Mouse (Mus musculus): ENCODE data around the gene Zbtb17. TPM values are rescaled to one million over a fixed set of nuclear protein-coding genes. Genes with fewer than 3 reads are reported as not detected.

Zbtb17 gene
- 34.8 and 34.9 TPM in 2 replicates for polyA plus RNA-seq (2015; fragmentation: Nextera tagmentation; extraction: Ambion mirVana)

DNA sequence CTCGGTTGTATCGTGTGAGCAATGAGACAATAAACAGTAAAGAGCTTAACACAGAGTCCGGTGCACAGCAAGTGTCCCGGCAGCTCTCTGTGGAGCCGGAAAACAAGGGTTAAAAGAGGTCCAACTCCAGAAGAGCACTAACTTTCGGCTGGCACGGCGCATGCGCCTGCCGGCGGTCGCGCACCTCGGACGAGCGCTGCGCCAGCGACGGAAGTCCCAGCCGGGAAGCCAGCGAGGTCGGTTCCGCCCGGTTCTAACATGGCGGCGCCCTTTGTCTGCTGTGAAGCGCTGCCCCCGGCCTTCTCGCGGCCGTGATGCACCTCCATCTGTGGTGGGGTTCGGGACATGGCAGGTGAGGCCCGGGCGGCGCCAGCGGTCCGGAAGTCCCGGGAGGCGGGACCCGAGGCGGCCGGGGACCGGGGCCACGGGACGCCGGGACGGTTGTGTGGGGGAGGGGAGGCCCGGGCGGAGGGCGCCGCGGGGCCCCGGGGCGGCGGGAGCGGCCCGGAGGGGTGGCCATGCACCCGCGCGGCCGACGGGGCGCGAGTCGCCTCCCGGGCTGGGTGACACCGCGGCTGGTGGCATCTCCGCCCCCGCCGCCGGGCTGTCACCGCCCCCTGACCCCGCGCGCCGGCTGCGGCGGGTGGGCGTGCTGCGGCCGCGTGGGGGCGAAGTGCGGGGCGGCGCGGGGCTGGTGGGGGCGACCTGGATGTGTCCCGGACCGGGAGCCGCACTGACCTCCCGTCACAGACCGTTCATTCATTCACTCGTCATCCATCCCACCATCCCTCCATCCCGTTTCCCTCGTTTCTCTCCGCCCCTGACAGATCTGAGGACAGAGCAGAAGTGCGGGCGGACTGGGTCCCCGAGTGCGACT is at the start of gene Zbtb17:
Gene Zbtb17 (plus strand): TSS at position 204 of the 877 bp plus-strand sequence.
- under 1% methylated on average over 69 of the region's 102 CpGs for WGBS
- ATAC-seq (ENCODE audit: low FRiP score), result peak; percentile 92
- peaks cover 24% of the 10 kb centered on the region for H3K4me1 ChIP-seq

DNA sequence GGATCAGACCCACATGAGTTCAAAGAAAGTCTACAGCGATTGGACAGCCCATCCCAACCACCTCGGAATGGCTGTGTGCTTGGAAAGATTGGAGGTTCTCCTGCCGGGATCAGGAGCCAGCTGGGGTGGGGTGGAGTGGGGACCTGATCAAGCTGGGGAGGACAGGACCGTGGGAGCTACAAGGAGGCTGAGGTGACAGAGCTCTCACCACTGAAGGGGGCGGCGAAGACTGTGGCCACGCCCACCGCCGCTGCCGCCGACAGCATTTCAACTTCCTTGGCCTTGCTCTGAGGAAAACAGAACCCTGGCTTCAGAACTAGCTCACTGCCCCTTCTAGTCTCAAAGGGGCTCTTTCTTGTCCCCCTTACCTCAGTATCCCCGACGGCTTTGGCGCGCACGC is 49.7 kb upstream of the Zbtb17 start:
- WGBS, result 14% methylated on average over 16 of the region's 16 CpGs
- H3K4me3 ChIP-seq (replicated peaks), result no peak overlapping the region
- peaks cover 4% of the 10 kb centered on the region; the same call in 1 of the 2 replicates for H3K4me1 ChIP-seq
- peaks cover 9% of the 10 kb centered on the region; the same call in 1 of the 2 replicates for H3K27me3 ChIP-seq (replicated peaks)
- peak overlapping the region; percentile 30; the same call in 1 of the 2 replicates for H3K4me2 ChIP-seq
- no peak overlapping the region for H3K9ac ChIP-seq (replicated peaks)
- H3K36me3 ChIP-seq, result no peaks in the 10 kb centered on the region
- H3K9me3 ChIP-seq (replicated peaks), result no peaks in the 10 kb centered on the region
- H3K27ac ChIP-seq (replicated peaks), result no peak overlapping the region
- ATAC-seq (ENCODE audit: low FRiP score), result no peak

More for the DNA sequence above, at the start of gene Zbtb17:
- Histone ChIP-seq H3K4me2 (peak within 1 kb of the TSS; percentile 73), H3K4me3 (replicated peaks) (peak within 1 kb of the TSS; percentile 100), H3K27me3 (replicated peaks) (no peaks in the 10 kb centered on the region), H3K36me3 (peaks cover 31% of the 10 kb centered on the region), H3K9me3 (replicated peaks) (no peaks in the 10 kb centered on the region), H3K9ac (replicated peaks) (peak within 1 kb of the TSS; percentile 96), H3K27ac (replicated peaks) (peak within 1 kb of the TSS; percentile 87)

DNA sequence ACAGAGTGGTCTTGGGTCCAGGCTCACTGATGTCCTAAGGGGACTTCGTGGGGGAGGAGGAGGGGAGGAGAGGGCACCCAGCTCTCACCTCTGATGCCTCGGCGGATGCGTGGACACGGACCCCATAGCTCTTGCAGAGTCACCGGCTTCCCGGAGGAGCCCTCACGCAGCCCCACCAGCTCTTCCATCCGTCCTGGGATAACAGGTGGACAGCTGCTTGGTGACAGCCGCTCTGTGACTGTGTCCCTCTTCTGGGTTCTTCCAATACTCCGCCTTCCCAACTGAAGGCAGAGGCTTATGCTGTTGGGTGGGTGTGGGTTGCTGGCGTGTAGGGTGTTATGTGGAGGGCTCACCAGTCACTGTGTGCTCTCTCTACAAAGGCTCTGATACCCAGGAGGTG is 46.6 kb upstream of the Zbtb17 start:
- H3K36me3 ChIP-seq, result no peaks in the 10 kb centered on the region
- no peaks in the 10 kb centered on the region for H3K9me3 ChIP-seq (replicated peaks)
- H3K27me3 ChIP-seq (replicated peaks), result peaks cover 9% of the 10 kb centered on the region; the same call in 1 of the 2 replicates
- WGBS, result 77% methylated on average over 12 of the region's 12 CpGs
- no peak overlapping the region for H3K4me2 ChIP-seq
- H3K4me3 ChIP-seq (replicated peaks), result no peak overlapping the region
- H3K9ac ChIP-seq (replicated peaks), result no peak overlapping the region
- ATAC-seq (ENCODE audit: low FRiP score), result no peak
- no peak overlapping the region for H3K27ac ChIP-seq (replicated peaks)
- peaks cover 4% of the 10 kb centered on the region; the same call in 1 of the 2 replicates for H3K4me1 ChIP-seq

DNA sequence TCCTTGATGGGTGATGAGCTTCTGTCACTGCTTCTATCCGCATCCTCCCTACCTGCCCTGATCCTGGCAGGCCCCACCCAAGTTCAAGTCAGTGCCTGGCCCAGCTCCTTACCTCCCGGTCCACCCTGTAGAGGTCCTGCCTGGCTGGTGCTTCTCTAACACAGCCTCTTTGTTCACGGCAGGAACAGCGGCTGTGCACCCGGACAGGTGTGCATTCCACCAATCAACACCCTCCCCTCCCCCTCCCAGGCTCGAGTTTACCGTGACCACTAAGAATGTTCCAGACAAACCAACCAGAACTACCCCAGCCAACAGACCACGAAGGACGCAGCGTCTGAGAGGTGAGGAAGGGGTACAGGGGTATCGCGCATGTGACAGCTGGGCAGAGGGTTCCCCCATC is 45.9 kb upstream of the Zbtb17 start, which contains the start of gene Clcnka:
Gene Clcnka (minus strand): TSS at position 180 of the 400 bp plus-strand sequence.
- H3K9me3 ChIP-seq (replicated peaks), result no peaks in the 10 kb centered on the region

DNA sequence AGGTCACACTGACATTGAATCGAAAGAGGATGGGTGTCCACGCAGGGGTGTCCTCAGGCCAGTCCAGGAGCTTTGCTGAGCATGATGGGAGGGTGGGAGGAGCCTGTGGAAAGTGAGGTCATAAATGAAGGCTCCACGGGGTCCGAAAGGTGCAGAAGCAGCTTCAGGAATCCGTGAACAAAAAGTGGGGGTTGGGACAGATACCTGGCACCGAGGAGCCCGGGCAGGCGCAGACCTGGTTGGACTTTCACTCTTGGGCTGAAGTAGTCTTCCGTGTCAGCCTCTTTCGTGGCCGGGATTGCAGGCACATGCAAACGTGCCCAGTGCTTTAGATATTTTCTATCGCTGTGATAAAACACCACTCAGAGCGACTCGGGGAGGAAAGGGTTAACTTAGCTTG is 44.3 kb upstream of the Zbtb17 start:
- ATAC-seq (ENCODE audit: low FRiP score), result no peak
- Histone ChIP-seq H3K4me1 (peaks cover 4% of the 10 kb centered on the region), H3K9ac (replicated peaks) (no peak overlapping the region), H3K36me3 (no peaks in the 10 kb centered on the region), H3K9me3 (replicated peaks) (no peaks in the 10 kb centered on the region), H3K27ac (replicated peaks) (no peak overlapping the region), H3K4me3 (replicated peaks) (no peak overlapping the region), H3K27me3 (replicated peaks) (peaks cover 5% of the 10 kb centered on the region; the same call in 1 of the 2 replicates), H3K4me2 (no peak overlapping the region)
- 89% methylated on average over 15 of the region's 15 CpGs for whole genome bisulfite sequencing

More for the DNA sequence above, 45.9 kb upstream of the Zbtb17 start, which contains the start of gene Clcnka:
- Histone ChIP-seq H3K9ac (replicated peaks) (no peak within 1 kb of the TSS), H3K36me3 (no peaks in the 10 kb centered on the region), H3K4me2 (no peak within 1 kb of the TSS), H3K4me3 (replicated peaks) (no peak within 1 kb of the TSS), H3K27me3 (replicated peaks) (peaks cover 9% of the 10 kb centered on the region; the same call in 1 of the 2 replicates), H3K27ac (replicated peaks) (no peak within 1 kb of the TSS), H3K4me1 (peaks cover 4% of the 10 kb centered on the region; the same call in 1 of the 2 replicates)
- ATAC-seq (ENCODE audit: low FRiP score), result no peak
- 74% methylated on average over 12 of the region's 12 CpGs for WGBS

DNA sequence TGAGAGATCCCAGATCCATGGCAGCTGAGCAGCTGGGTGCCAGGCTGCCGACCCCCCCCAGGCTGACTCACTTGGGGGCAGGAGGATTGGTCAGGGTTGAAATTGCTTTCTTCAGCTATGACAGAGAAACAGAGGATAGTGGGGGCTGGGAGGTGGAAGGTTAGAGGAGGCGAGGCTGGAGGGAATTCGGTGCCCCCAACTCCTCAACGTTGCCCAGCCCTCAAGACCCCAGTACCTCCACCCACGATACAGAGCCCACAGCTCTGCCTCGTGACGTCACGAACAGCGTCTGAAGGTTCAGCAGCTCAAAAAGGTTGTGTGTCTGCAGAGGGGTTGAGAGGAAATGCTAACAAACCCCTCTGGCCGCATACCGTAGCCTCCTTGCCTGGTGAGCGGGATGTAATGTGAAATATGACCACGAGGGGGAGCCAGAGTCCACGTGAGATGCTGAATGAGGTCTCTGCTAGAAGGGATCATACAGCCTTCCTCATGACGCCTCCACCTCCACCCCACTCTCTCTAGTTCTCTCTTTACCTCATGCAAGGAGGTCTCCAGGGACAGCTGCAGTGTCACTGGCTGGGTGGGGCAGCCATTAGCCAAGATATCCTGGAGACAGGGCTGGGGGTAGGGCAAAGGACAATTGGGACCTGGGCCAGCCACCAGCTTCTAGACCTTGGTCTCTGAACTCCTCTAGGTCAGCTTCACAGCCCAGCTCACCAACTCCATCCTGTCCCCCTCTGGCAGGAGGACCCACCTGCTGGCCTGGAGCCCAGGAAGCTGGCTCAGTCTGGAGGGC is 39.7 kb upstream of the Zbtb17 start:
- no peaks in the 10 kb centered on the region for H3K36me3 ChIP-seq
- no peak overlapping the region for H3K27ac ChIP-seq (replicated peaks)
- H3K4me3 ChIP-seq (replicated peaks), result peak overlapping the region; percentile 14; the same call in 1 of the 2 replicates
- H3K27me3 ChIP-seq (replicated peaks), result peaks cover 5% of the 10 kb centered on the region; the same call in 1 of the 2 replicates
- peak overlapping the region; percentile 41 for H3K9ac ChIP-seq (replicated peaks)
- 16% methylated on average over 15 of the region's 15 CpGs for WGBS
- ATAC-seq (ENCODE audit: low FRiP score), result peak; percentile 87
- no peaks in the 10 kb centered on the region for H3K9me3 ChIP-seq (replicated peaks)
- H3K4me1 ChIP-seq, result peaks cover 4% of the 10 kb centered on the region
- peak overlapping the region; percentile 52 for H3K4me2 ChIP-seq

DNA sequence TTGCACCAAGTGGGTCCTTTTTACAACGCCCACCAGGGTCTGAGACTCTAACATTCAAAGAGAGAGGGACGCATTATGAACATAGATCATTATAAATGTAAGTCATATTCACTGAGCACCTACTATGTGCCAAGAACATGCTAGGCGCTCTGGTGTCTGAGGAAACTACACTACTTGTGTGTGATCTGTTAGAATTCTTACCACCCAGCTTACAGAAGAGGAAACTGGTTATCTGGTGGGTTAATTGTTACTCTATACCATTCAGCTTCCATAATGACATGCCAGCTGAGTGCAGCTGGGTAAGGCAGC is 39.2 kb upstream of the Zbtb17 start:
- no peak overlapping the region for H3K4me2 ChIP-seq
- no peak overlapping the region for H3K9ac ChIP-seq (replicated peaks)
- no peak overlapping the region for H3K4me3 ChIP-seq (replicated peaks)
- H3K4me1 ChIP-seq, result peaks cover 4% of the 10 kb centered on the region
- peaks cover 5% of the 10 kb centered on the region; the same call in 1 of the 2 replicates for H3K27me3 ChIP-seq (replicated peaks)
- no peak for ATAC-seq (ENCODE audit: low FRiP score)
- WGBS, result 84% methylated on average over 3 of the region's 3 CpGs
- H3K9me3 ChIP-seq (replicated peaks), result no peaks in the 10 kb centered on the region
- no peaks in the 10 kb centered on the region for H3K36me3 ChIP-seq
- H3K27ac ChIP-seq (replicated peaks), result no peak overlapping the region

DNA sequence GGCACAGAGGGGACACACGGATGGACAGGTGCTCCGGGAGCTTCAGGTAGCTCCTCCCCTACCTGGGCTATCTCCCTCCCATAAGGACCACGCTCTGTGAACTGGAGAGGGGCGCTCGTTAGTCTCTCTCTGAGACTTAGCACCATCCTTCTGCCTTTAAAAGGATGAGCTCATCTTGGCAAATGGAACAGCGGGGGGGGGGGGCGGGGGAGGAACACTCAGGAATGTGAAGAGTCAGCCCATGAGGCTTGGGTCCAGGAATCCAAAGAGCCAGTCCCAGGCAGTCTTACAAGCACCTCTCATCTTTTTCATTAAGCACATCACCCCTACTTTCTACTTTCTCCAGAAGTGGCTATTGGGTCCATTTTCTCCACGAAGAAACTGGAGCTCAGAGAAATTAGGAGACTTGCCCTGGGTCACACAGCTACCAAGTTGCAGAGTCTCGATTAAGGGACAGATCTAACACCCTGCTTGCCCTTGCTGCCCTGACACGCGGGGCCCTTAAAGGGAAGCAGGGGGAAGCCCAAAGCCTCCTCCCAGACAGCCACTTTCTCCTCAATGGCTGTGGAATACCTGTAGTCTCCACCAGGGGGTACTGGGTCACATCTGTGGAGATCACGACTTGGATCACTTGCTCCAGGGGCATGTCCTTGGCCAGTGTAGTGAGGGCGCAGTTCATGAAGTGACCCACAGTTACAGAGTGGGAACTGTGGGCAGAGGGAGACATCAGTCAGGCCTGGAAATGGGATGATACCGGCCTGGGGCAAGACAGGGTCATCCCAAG is 37.7 kb upstream of the Zbtb17 start:
- ATAC-seq (ENCODE audit: low FRiP score), result no peak

DNA sequence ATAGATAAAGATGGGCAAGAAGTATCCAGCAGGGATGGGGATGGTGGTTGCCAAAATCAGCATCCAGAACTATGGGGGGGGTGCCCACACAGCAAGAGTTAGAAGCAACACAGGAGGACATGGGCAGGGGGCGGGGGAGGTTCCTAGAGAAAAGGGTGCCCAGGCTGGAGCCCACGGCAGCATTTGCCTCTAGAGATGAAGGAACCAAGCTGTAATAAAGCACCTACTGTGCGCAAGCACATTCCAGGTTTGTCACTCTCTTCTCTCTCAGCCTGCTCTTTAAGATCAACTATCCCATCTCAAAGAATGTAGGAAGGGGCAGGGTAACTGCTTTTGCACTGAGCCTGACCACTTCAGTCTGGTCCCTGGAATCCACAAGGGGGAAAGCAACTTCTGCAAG is 35.9 kb upstream of the Zbtb17 start:
- no peak for ATAC-seq (ENCODE audit: low FRiP score)
- WGBS, result 92% methylated on average over 3 of the region's 3 CpGs
- Histone ChIP-seq H3K9me3 (replicated peaks) (no peaks in the 10 kb centered on the region), H3K9ac (replicated peaks) (no peak overlapping the region), H3K4me3 (replicated peaks) (no peak overlapping the region), H3K4me1 (peaks cover 6% of the 10 kb centered on the region), H3K27ac (replicated peaks) (no peak overlapping the region), H3K27me3 (replicated peaks) (peaks cover 4% of the 10 kb centered on the region), H3K36me3 (no peaks in the 10 kb centered on the region), H3K4me2 (no peak overlapping the region)

More for the DNA sequence above, 37.7 kb upstream of the Zbtb17 start:
- Histone ChIP-seq H3K4me2 (no peak overlapping the region), H3K9me3 (replicated peaks) (no peaks in the 10 kb centered on the region), H3K4me1 (peaks cover 6% of the 10 kb centered on the region), H3K4me3 (replicated peaks) (no peak overlapping the region), H3K27me3 (replicated peaks) (peaks cover 5% of the 10 kb centered on the region), H3K36me3 (no peaks in the 10 kb centered on the region), H3K9ac (replicated peaks) (no peak overlapping the region), H3K27ac (replicated peaks) (no peak overlapping the region)
- 47% methylated on average over 14 of the region's 14 CpGs for WGBS

DNA sequence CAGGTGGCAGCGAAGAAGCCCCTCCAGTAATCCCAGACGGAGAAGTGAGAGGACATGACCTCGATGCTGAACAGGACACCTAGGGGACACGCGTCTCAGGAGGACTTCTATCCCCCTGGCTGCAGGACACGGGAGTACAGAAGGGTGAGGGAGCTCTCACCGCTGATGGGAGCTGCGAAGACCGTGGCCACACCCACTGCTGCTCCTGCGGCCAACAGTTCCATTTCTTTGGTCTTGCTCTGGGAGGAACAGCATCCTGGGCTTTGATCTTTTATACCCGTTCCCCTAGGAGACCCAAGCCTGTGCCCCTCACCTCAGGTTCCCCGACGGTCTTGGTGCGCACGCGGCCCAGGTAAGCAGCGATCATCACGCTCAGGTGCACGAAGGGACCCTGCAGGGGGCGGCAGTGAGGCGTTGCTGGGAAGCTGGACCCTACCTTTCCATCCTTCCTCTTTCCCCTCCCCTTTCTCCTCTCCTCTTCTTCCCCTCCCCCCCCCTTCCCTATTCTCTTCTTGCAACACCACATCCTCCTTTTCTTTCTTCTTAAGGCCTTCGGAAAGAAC is 32.9 kb upstream of the Zbtb17 start:
- no peak for ATAC-seq (ENCODE audit: low FRiP score)

More for the DNA sequence above, 32.9 kb upstream of the Zbtb17 start:
- Histone ChIP-seq H3K27me3 (replicated peaks) (no peaks in the 10 kb centered on the region; the same call in 1 of the 2 replicates), H3K9me3 (replicated peaks) (no peaks in the 10 kb centered on the region), H3K36me3 (no peaks in the 10 kb centered on the region), H3K4me3 (replicated peaks) (no peak overlapping the region), H3K4me1 (peaks cover 2% of the 10 kb centered on the region; the same call in 1 of the 2 replicates), H3K27ac (replicated peaks) (no peak overlapping the region), H3K9ac (replicated peaks) (no peak overlapping the region), H3K4me2 (no peak overlapping the region)
- WGBS, result 17% methylated on average over 22 of the region's 22 CpGs

Measured in neural tube, embryonic 15.5 days (tissue).